Mouse (Mus musculus) CH12F3 (cell line): Measurements from ENCODE around the gene Cyp2d22.

Experiments
- in situ Hi-C: fragments of 300-500 bp; cut with MboI; formaldehyde crosslinking; loops from 2 replicates; pipeline ENCODE4 v1.14.3; 2020; ENCODE audit warnings: low sequenced_read_pairs

Gene Cyp2d22

GRCm38 (mm10) chr15:82347303-82347676, 32.8 kb downstream of the Cyp2d22 start:
- in situ Hi-C loops = no loop called here

GRCm38 (mm10) chr15:82346580-82347302, 33.3 kb downstream of the Cyp2d22 start:
- in situ Hi-C loops = no loop called here

- in situ Hi-C loops = no loop called here
Measured at GRCm38 (mm10) chr15:82345820-82346470, 34.1 kb downstream of the Cyp2d22 start.

GRCm38 (mm10) chr15:82344971-82345370, 35.1 kb downstream of the Cyp2d22 start:
- in situ Hi-C loops = no loop called here

GRCm38 (mm10) chr15:82343368-82344287, 36.4 kb downstream of the Cyp2d22 start:
- in situ Hi-C loops = no loop called here

- in situ Hi-C loops = no loop called here
Measured at GRCm38 (mm10) chr15:82342543-82342935, 37.5 kb downstream of the Cyp2d22 start.

- in situ Hi-C loops = no loop called here
Measured at GRCm38 (mm10) chr15:82341675-82342542, 38.2 kb downstream of the Cyp2d22 start.

GRCm38 (mm10) chr15:82341036-82341501, 39.0 kb downstream of the Cyp2d22 start:
- in situ Hi-C loops = no loop called here

GRCm38 (mm10) chr15:82340414-82341035, 39.5 kb downstream of the Cyp2d22 start:
- in situ Hi-C loops = no loop called here

- in situ Hi-C loops = no loop called here
Measured at GRCm38 (mm10) chr15:82339634-82340254, 40.3 kb downstream of the Cyp2d22 start.

- in situ Hi-C loops = no loop called here
Measured at GRCm38 (mm10) chr15:82339150-82339549, 40.9 kb downstream of the Cyp2d22 start.

- in situ Hi-C loops = no loop called here
Measured at GRCm38 (mm10) chr15:82338593-82339112, 41.4 kb downstream of the Cyp2d22 start, which contains the start of the genes Naga, Pheta2 and Smdt1. Gene Naga, minus strand, starts transcription at chr15:82338925. Gene Pheta2, plus strand, starts transcription at chr15:82338942. Gene Smdt1, plus strand, starts transcription at chr15:82338959.

- in situ Hi-C loops = no loop called here
Measured at GRCm38 (mm10) chr15:82337875-82338274, 42.2 kb downstream of the Cyp2d22 start.

GRCm38 (mm10) chr15:82336629-82337028, 43.4 kb downstream of the Cyp2d22 start:
- in situ Hi-C loops = no loop called here

- in situ Hi-C loops = no loop called here
Measured at GRCm38 (mm10) chr15:82335194-82335593, 44.9 kb downstream of the Cyp2d22 start.

GRCm38 (mm10) chr15:82325382-82325781, 54.7 kb downstream of the Cyp2d22 start:
- in situ Hi-C loops = no loop called here

- in situ Hi-C loops = no loop called here
Measured at GRCm38 (mm10) chr15:82322195-82322594, 57.9 kb downstream of the Cyp2d22 start.
